Comparison of ENCODE assay signal across 18 mouse cellular contexts in the genomic region with DNA sequence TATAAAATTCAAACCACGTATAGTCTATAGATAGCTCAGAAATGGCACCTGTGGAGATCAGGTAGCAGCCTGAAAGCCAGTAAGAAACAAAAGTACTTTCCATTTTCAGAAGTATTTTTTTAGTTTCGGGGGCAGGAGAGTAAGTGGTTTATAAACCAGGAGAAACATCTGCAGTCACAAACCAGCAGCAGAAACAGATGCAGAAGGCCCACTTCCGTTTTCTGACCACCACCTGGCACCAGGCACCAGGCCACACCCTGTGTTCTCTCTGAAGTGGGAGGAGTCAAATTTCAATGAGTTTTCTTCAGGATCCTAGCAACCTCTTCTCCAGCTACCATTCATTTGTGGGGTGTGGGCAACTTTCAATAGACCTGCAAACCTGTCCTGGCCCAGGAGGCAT. TPM values are rescaled to one million over a fixed set of nuclear protein-coding genes. Genes with fewer than 3 reads are reported as not detected.
A peak's percentile ranks its signal among the peaks of the same experiment; 100 is the strongest.
DNase-seq lines count a peak whose midpoint lies in the region; ATAC-seq lines count a peak whose summit lies in the region.
"Had no signal": no experiment of that assay in that cellular context is flagged by ENCODE, and none has a peak within 500 bp of the region (broad histone marks: within the 10 kb centered on the region; RNA-seq: fewer than 3 reads in every experiment).

No protein-coding gene starts in this region.

- H3K4me1 ChIP-seq in neural tube, embryonic 15.5 days, result no peaks in the 10 kb centered on the region
- H3K4me1 ChIP-seq in midbrain, embryonic 11.5 days (ENCODE audit: control insufficient read depth, insufficient read depth, low read length), result no peaks in the 10 kb centered on the region
- H3K4me1 ChIP-seq: forebrain, embryonic 15.5 days; heart, embryonic 12.5 days; hindbrain, embryonic 12.5 days; liver, embryonic 13.5 days had no signal

- ATAC-seq in megakaryocyte progenitor cell, adult 5-6 weeks (replicated peaks; ENCODE audit: poor library complexity), result peak; percentile 93
- no peak for ATAC-seq in neural tube, embryonic 15.5 days (ENCODE audit: low FRiP score)
- ATAC-seq in midbrain, embryonic 11.5 days (ENCODE audit: low FRiP score), result no peak
- ATAC-seq: forebrain, embryonic 15.5 days had no signal

- intact Hi-C loops in gastrocnemius, postnatal 36 days (cut with DNase I), result no loop called here

- WGBS in neural tube, embryonic 15.5 days, result 76% methylated on average over 3 of the region's 3 CpGs
- 80% methylated on average over 3 of the region's 3 CpGs for WGBS in midbrain, embryonic 11.5 days

- H3K27me3 ChIP-seq in neural tube, embryonic 15.5 days (replicated peaks), result no peaks in the 10 kb centered on the region
- H3K27me3 ChIP-seq in midbrain, embryonic 11.5 days (ENCODE audit: control insufficient read depth, insufficient read depth, low read length), result no peaks in the 10 kb centered on the region
- H3K27me3 ChIP-seq: embryonic facial prominence, embryonic 13.5 days; forebrain, embryonic 15.5 days; heart, embryonic 12.5 days; hindbrain, embryonic 12.5 days; liver, embryonic 13.5 days had no signal

- H3K9ac ChIP-seq in neural tube, embryonic 15.5 days (replicated peaks), result no peak overlapping the region
- H3K9ac ChIP-seq in midbrain, embryonic 11.5 days (ENCODE audit: low read length), result no peak overlapping the region
- H3K9ac ChIP-seq: embryonic facial prominence, embryonic 13.5 days; forebrain, embryonic 15.5 days; heart, embryonic 12.5 days; hindbrain, embryonic 12.5 days; liver, embryonic 13.5 days had no signal

- DNase-seq in A20 (ENCODE audit: low read depth, low spot score) (peak; percentile 94), R1 (ENCODE audit: low read depth, low spot score) (peak; percentile 37)
- DNase-seq in spleen, postnatal 4 days (ENCODE audit: low spot score in 2 of 2), result peak; percentile 46 to 66
- no peak for DNase-seq in urinary bladder, postnatal 4 days (ENCODE audit: low spot score in 2 of 2)
- no peak for DNase-seq in midbrain, embryonic 11.5 days (ENCODE audit: low spot score, missing footprints)
- no peak for DNase-seq in gastrocnemius, postnatal 36 days
- DNase-seq: cerebellum, postnatal 10 days; gastrocnemius, postnatal 10 days; kidney, adult 18-20 months; kidney, postnatal 4 days; liver, embryonic 13.5 days had no signal

- no peak overlapping the region for H3K27ac ChIP-seq in neural tube, embryonic 15.5 days (replicated peaks)
- no peak overlapping the region for H3K27ac ChIP-seq in midbrain, embryonic 11.5 days (ENCODE audit: low read depth, low read length)
- H3K27ac ChIP-seq: embryonic facial prominence, embryonic 13.5 days; forebrain, embryonic 15.5 days; hindbrain, embryonic 12.5 days; liver, embryonic 13.5 days had no signal

- no peak overlapping the region for H3K4me3 ChIP-seq in neural tube, embryonic 15.5 days (replicated peaks)
- no peak overlapping the region for H3K4me3 ChIP-seq in midbrain, embryonic 11.5 days (ENCODE audit: low read depth, low read length)
- H3K4me3 ChIP-seq: embryonic facial prominence, embryonic 13.5 days; forebrain, embryonic 15.5 days; heart, embryonic 12.5 days; hindbrain, embryonic 12.5 days; liver, embryonic 13.5 days; myocyte had no signal

- no peaks in the 10 kb centered on the region for H3K36me3 ChIP-seq in neural tube, embryonic 15.5 days
- H3K36me3 ChIP-seq in midbrain, embryonic 11.5 days (ENCODE audit: control insufficient read depth, insufficient read depth, low read length), result no peaks in the 10 kb centered on the region
- H3K36me3 ChIP-seq: embryonic facial prominence, embryonic 13.5 days; forebrain, embryonic 15.5 days; heart, embryonic 12.5 days; hindbrain, embryonic 12.5 days; liver, embryonic 13.5 days had no signal

- H3K4me2 ChIP-seq in neural tube, embryonic 15.5 days, result no peak overlapping the region
- H3K4me2 ChIP-seq in midbrain, embryonic 11.5 days, result no peak overlapping the region
- H3K4me2 ChIP-seq: embryonic facial prominence, embryonic 13.5 days; forebrain, embryonic 15.5 days; heart, embryonic 12.5 days; hindbrain, embryonic 12.5 days; liver, embryonic 13.5 days had no signal

- no peaks in the 10 kb centered on the region for H3K9me3 ChIP-seq in neural tube, embryonic 15.5 days (replicated peaks)
- no peaks in the 10 kb centered on the region for H3K9me3 ChIP-seq in midbrain, embryonic 11.5 days (ENCODE audit: control insufficient read depth, low read length)
- H3K9me3 ChIP-seq: embryonic facial prominence, embryonic 13.5 days; forebrain, embryonic 15.5 days; heart, embryonic 12.5 days; hindbrain, embryonic 12.5 days; liver, embryonic 13.5 days had no signal

RNA-seq across cellular contexts. Expression of a gene that starts 25.7 kb away (rescaled TPM):
- total RNA-seq in megakaryocyte progenitor cell, adult 5-6 weeks (2015), result 1.7 and 2.2 TPM in 2 replicates
- total RNA-seq in megakaryocyte progenitor cell, adult 5-6 weeks (2017), result 0.87 and 1.8 TPM in 2 replicates
- polyA plus RNA-seq in neural tube, embryonic 15.5 days (2015; fragmentation: Nextera tagmentation; extraction: Ambion mirVana), result 1.5 and 2.3 TPM in 2 replicates
- polyA plus RNA-seq in midbrain, embryonic 11.5 days (2014; fragmentation: Nextera tagmentation; extraction: Ambion mirVana), result 0.55 and 0.84 TPM in 2 replicates
- under 1 TPM in 1 of 2 experiments, not detected in 1; 0.08 TPM for total RNA-seq in gastrocnemius, postnatal 36 days (2021)

Comparison
In these comparisons a context has a peak if more than half of its experiments do, and no peak if none do; other contexts are left out.
1. DNase-seq: peak in A20 (single experiment), R1 (single experiment) and spleen, postnatal 4 days (2 of 2); none in urinary bladder, postnatal 4 days (0 of 2), midbrain, embryonic 11.5 days (single experiment) and gastrocnemius, postnatal 36 days (0 of 2).